8 mouse cellular contexts compared by ENCODE assay signal in the genomic region with DNA sequence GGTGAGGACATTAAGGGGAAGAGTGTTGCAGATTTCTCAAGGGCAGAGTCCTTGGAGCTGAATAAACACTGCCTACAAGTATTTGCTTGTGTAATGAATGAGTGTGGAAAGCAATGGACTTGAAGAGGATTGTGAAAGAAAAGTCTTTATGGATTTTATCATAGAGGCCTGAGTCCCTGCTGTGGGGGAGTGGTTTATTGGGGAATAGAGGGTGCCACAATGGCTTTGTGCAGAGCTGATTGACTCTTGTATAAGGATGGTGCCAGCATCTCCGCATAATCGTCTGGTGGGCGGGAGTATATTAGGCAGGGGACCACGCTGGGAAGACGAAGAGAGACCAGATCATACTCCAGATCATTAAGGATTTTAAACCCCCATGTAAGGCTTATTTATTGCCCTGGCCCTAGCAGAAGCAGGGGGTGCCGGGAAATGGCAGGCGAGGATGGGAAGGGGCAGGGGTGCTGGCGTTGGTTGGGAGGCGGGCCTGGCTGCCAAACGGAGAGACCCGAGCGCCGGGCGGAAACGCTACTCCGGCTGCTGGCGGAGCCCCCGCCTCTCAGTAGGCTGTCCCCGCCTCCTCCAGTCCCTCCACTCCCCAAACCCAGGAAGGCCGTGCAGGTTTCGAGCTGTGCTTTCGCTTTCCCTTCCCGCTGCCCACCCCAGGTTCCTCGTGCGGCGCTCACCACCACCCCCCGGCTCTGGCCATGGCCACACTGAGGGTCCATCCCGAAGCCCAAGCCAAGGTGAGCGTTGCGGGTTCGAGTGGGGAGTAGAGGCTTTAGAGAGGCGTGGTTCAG. TPM values are rescaled to one million over a fixed set of nuclear protein-coding genes. Genes with fewer than 3 reads are reported as not detected.
DNase-seq lines count a peak whose midpoint lies in the region; ATAC-seq and TF ChIP-seq lines count a peak whose summit lies in the region.

A gene (plus strand): TSS at position 253 of the 797 bp plus-strand sequence.

- peaks cover 35% of the 10 kb centered on the region for H3K36me3 ChIP-seq in G1E (replicated peaks)

- peaks cover 66% of the 10 kb centered on the region for H3K4me1 ChIP-seq in G1E (ENCODE audit: insufficient read depth, low read depth, low read length)

- H3K9me3 ChIP-seq in G1E (replicated peaks): no peaks in the 10 kb centered on the region

- peak within 1 kb of the TSS; percentile 79 for H3K4me3 ChIP-seq in G1E (ENCODE audit: low read depth, low read length)

- peak; percentile 82 for ATAC-seq in G1E (ENCODE audit: extremely low read depth, insufficient number of reproducible peaks, low FRiP score, poor library complexity, severe bottlenecking)
- peak; percentile 84 for ATAC-seq in frontal cortex, adult (ENCODE audit: low TSS enrichment)
- peak; percentile 86 to 92 for ATAC-seq in hematopoietic stem cell, adult 5-6 weeks (replicated peaks in 1 of 2; ENCODE audit: insufficient read depth in 1 of 2, low FRiP score in 2 of 2, low TSS enrichment in 1 of 2, low read depth in 1 of 2, poor library complexity in 2 of 2, severe bottlenecking in 2 of 2)

- no peak for TF ChIP-seq CTCF in G1E (IDR thresholded peaks at IDR 0.05; ENCODE audit: low read depth, low read length)

- no peaks in the 10 kb centered on the region; the same call in 1 of the 2 replicates for H3K27me3 ChIP-seq in G1E (ENCODE audit: insufficient read depth, low read length)

- DNase-seq in G1E (ENCODE audit: low spot score): peak; percentile 94
- peak; percentile 47 for DNase-seq in cerebellum, adult 8-10 months
- DNase-seq in layer of hippocampus, postnatal 10 days (ENCODE audit: low spot score in 2 of 2): peak; percentile 79 to 85
- DNase-seq in lung, postnatal 10 days: peak; percentile 93
- peak; percentile 84 for DNase-seq in ovary, postnatal 36 days (ENCODE audit: low spot score)
- DNase-seq in thymus, postnatal 25 days: peak; percentile 87

RNA-seq across cellular contexts. Expression of the gene that starts here (rescaled TPM):
- total RNA-seq in G1E (2014; fragmentation: Nextera tagmentation): 598 and 793 TPM in 2 replicates
- total RNA-seq in G1E (2017): 212 and 228 TPM in 2 replicates
- polyA plus RNA-seq in G1E (2012): 141 and 155 TPM in 2 replicates
- total RNA-seq in hematopoietic stem cell, adult 5-6 weeks (2017): 367 and 390 TPM in 2 replicates
- 10 to 100 TPM; 87.3 to 91.8 TPM for total RNA-seq in layer of hippocampus, postnatal 10 days (2021)

Comparison
In these comparisons a context has a peak if more than half of its experiments do, and no peak if none do; other contexts are left out.
1. Peak in every context shown above with its lines: DNase-seq, ATAC-seq and H3K4me3 ChIP-seq.